Mouse (Mus musculus) cortical plate, adult 2 months (tissue): ENCODE data around the gene Ndufaf3.

Experiments used
- CTCF ChIP-seq: fragments of 200-500 bp; IDR thresholded peaks from 2 replicates; pipeline ENCODE4 v1.5.1; 2011; ENCODE audit warnings: mild to moderate bottlenecking, control low read depth, low read length; ENCODE audit not compliant: insufficient read depth; ENCODE audit errors: extremely low read depth
- POLR2A ChIP-seq: fragments of 200-500 bp; IDR thresholded peaks from 2 replicates; pipeline ENCODE4 v1.6.1; 2011; ENCODE audit warnings: mild to moderate bottlenecking, low read length, control low read depth; ENCODE audit not compliant: insufficient read depth; ENCODE audit errors: extremely low read depth

DNA sequence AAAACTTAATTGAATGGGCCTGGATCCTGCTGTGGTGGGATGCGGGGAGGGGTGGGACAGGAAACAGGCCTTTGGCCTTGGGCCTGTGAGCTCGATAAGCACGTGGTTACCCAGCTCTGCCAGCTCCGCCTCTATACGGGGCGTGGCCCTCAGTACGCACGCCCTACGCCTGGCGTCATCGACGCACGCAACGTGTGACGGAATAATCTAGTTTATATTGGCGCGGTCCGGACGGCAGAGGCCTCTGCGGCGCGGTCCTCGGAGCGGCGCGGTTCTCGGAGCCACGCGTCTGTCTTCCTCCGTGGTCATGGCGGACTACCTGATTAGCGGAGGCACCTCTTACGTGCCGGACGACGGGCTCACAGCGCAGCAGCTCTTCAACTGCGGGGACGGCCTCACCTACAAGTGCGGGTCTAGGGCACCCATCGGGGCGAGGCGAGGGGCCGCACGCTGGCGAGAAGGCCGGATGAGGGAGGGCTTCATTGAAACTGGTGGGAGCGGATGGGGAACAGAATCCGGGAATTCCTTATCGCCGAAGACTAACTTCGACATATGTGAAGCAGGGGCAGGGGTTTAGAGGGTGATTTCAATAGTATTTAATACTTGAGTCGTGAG, 6.9 kb downstream of the Ndufaf3 start, which contains the start of gene Impdh2:
- TF ChIP-seq CTCF: no peak
- peak; percentile 92 for TF ChIP-seq POLR2A
